Mouse (Mus musculus) layer of hippocampus, adult 18-20 months (tissue): ENCODE results near the gene Btg1-ps1. TPM values are rescaled to one million over a fixed set of nuclear protein-coding genes. Genes with fewer than 3 reads are reported as not detected.
"Not testable (repeated sequence)": the region's sequence is repeated elsewhere in the genome, so short reads cannot be mapped to it uniquely, and the experiment has no call there.

ENCODE experiments used
- DNase-seq, 2 experiments: peaks; one replicate each; pipeline ENCODE4 v3.0.0; 2022; ENCODE audit warnings: low spot score in 2 of 2
- long read RNA-seq: library from polyadenylated mRNA; stranded (forward); transcript quantifications from one replicate; pipeline ENCODE4 v2.0.0, GENCODE M21; 2021
- total RNA-seq, 2 experiments: library from RNA; stranded (reverse); gene quantifications; 2 replicates each; pipeline ENCODE4 v1.2.3; 2021

Btg1-ps1 gene
- total RNA-seq = not detected
- long read RNA-seq = 0 reads

GRCm38 (mm10) chrX:38018597-38018996 lies at the start of gene Btg1-ps1:
TSS of gene Btg1-ps1 (minus strand) at chrX:38018815.
- not testable (repeated sequence) for DNase-seq

- no peak for DNase-seq
Measured at GRCm38 (mm10) chrX:38066175-38066574, 47.6 kb upstream of the Btg1-ps1 start, which contains the start of gene Rhox10. TSS of gene Rhox10 (plus strand) at chrX:38066475.

GRCm38 (mm10) chrX:38061544-38061943 lies 42.9 kb upstream of the Btg1-ps1 start:
- peak in 1 of 2 experiments; percentile 2 for DNase-seq

GRCm38 (mm10) chrX:38043014-38043413 lies 24.4 kb upstream of the Btg1-ps1 start, which contains the start of gene Btg1-ps2:
TSS of gene Btg1-ps2 (minus strand) at chrX:38043114.
- DNase-seq = not testable (repeated sequence)

GRCm38 (mm10) chrX:38039666-38040065 lies 21.1 kb upstream of the Btg1-ps1 start:
- DNase-seq = no peak

GRCm38 (mm10) chrX:38033841-38034240 lies 15.2 kb upstream of the Btg1-ps1 start:
- DNase-seq = no peak

GRCm38 (mm10) chrX:38008756-38009155 lies 9.9 kb downstream of the Btg1-ps1 start:
- no peak for DNase-seq

Other genes starting within 250 kb of the Btg1-ps1 start
- gene Rhox5, start 214.0 kb downstream of the Btg1-ps1 start, total RNA-seq = not detected
- not detected for gene Rhox6, start 191.9 kb downstream of the Btg1-ps1 start, total RNA-seq
- not detected for gene Rhox7a, start 187.1 kb downstream of the Btg1-ps1 start, total RNA-seq
- gene Rhox8, start 139.9 kb downstream of the Btg1-ps1 start, total RNA-seq = not detected
- not detected for gene Rhox7b, start 121.6 kb downstream of the Btg1-ps1 start, total RNA-seq
- gene Rhox9, start 117.0 kb downstream of the Btg1-ps1 start, total RNA-seq = not detected
- gene Btg1-ps2, start 24.3 kb upstream of the Btg1-ps1 start, total RNA-seq = not detected
- gene Rhox10, start 47.7 kb upstream of the Btg1-ps1 start, total RNA-seq = not detected
- not detected for gene Rhox11, start 66.3 kb upstream of the Btg1-ps1 start, total RNA-seq
- gene Rhox12, start 92.1 kb upstream of the Btg1-ps1 start, total RNA-seq = not detected
- not detected for gene Rhox13, start 102.4 kb upstream of the Btg1-ps1 start, total RNA-seq
- 10 to 100 TPM; 23.7 to 24.7 TPM for gene Zbtb33, start 171.0 kb upstream of the Btg1-ps1 start, total RNA-seq
- gene Tmem255a, start 233.6 kb upstream of the Btg1-ps1 start, total RNA-seq = 10 to 100 TPM; 29.1 to 40.3 TPM